Mouse (Mus musculus): ENCODE measurements around the gene Iapp. TPM values are rescaled to one million over a fixed set of nuclear protein-coding genes. Genes with fewer than 3 reads are reported as not detected.
"Not testable (repeated sequence)": the region's sequence is repeated elsewhere in the genome, so short reads cannot be mapped to it uniquely, and the experiment has no call there.

Iapp gene
- not detected in 2 replicates for polyA plus RNA-seq (2012; rRNA removed)

DNA sequence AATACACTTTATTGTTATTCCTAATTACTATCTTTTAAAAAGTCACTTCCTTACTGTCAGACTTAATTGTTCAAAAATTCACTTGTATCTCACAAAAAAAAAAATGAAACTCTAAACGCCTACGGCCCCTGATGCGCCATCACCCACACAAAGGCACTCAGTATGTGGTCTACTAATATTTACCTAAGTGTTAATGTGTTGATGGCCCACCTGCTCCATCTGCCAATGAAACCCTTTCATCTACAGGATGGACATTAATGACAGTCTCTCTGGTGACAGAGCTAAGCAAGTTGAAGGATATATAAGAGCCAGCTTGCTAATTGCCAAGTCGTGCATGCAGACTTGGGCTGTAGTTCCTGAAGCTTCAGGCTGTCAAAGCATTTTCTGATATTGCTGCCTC lies at the start of gene Iapp:
Iapp (plus strand) TSS at position 326 of the 400 bp plus-strand sequence.
- no peak within 1 kb of the TSS for H3K27ac ChIP-seq (ENCODE audit: insufficient read depth, low read length)
- H3K4me1 ChIP-seq (ENCODE audit: control insufficient read depth, insufficient read depth, low read length) = no peaks in the 10 kb centered on the region
- no peak for TF ChIP-seq CTCF (IDR thresholded peaks at IDR 0.05; ENCODE audit: extremely low read depth, insufficient read depth, low read length)
- no peak for TF ChIP-seq POLR2A (IDR thresholded peaks at IDR 0.05; ENCODE audit: extremely low read depth, insufficient read depth, low read length)
- no peak within 1 kb of the TSS for H3K4me3 ChIP-seq (ENCODE audit: insufficient read depth, low read length)

GRCm38 (mm10) chr6:142250738-142251307 lies 47.4 kb upstream of the Iapp start:
- not testable (repeated sequence) for H3K4me1 ChIP-seq (ENCODE audit: control insufficient read depth, insufficient read depth, low read length); H3K27ac ChIP-seq (ENCODE audit: insufficient read depth, low read length); H3K4me3 ChIP-seq (ENCODE audit: insufficient read depth, low read length)

DNA sequence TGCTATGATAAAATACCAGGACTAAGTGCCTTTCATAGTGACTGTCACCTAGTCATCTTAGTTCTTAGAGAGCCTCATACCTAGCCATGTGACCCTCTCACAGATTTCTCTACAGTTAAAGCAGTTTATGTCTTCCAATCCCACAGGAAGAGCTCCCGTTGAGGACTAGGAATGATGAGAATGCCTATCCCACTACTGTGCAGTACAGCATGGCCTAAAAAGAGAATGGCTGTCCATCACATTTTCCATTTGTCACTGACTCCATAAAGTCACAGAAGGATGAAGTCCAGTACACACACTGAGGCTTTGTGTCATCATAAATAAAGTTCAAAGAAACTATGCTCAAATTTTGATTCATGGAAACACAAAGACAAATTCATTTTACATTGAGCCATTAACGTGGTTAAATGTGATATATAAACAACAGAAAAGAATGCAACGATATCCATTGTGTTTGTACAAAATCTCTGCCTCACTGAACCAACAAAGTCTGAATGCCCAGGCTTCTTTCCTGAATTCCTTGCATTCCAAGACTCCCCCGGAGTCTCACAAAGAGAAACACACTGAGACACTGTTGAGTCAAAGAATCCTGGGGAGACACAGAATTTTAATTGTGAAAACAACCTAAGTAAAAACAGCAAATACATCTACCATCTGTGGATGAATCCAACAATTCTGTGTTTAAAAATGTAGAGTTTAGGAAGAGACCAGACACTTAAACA lies 22.3 kb upstream of the Iapp start:
- H3K27ac ChIP-seq (ENCODE audit: insufficient read depth, low read length) = no peak overlapping the region
- no peak overlapping the region for H3K4me3 ChIP-seq (ENCODE audit: insufficient read depth, low read length)
- TF ChIP-seq POLR2A (IDR thresholded peaks at IDR 0.05; ENCODE audit: extremely low read depth, insufficient read depth, low read length) (no peak), CTCF (IDR thresholded peaks at IDR 0.05; ENCODE audit: extremely low read depth, insufficient read depth, low read length) (no peak)
- no peaks in the 10 kb centered on the region for H3K4me1 ChIP-seq (ENCODE audit: control insufficient read depth, insufficient read depth, low read length)

DNA sequence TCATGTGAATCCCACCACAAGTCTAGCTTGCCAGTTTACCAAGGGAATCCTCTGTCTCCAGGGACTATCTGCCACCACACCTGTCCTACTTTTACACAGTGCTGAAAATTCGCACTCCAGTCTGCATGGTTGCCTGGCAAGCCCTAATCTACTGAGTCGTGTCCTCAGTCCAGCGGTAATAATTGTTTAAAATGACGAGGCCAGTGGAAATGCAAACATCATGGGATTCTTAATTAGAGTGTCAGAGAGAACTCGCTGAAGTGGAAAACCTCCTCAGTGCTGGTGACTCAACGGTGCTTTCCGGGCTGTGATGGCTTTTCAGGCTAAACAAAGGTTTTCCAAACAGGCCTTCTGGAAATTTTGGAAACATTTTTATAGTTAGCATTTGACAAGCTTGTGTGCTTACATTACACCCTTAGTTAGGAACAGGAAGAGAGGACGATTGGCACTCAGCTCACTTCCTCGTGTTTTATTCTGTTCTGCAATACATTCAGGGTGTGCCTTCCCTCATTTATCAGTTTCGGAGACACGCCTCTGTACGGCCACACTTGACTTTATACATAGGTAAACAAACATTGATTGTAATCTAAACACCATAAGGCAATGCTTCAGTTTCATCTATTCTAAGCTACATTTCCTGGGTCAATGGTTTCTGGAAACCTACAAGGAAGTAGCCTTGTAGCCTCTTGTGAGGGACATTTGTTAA lies 8.7 kb upstream of the Iapp start:
- no peaks in the 10 kb centered on the region for H3K4me1 ChIP-seq (ENCODE audit: control insufficient read depth, insufficient read depth, low read length)
- no peak overlapping the region for H3K4me3 ChIP-seq (ENCODE audit: insufficient read depth, low read length)
- H3K27ac ChIP-seq (ENCODE audit: insufficient read depth, low read length) = no peak overlapping the region
- TF ChIP-seq CTCF (IDR thresholded peaks at IDR 0.05; ENCODE audit: extremely low read depth, insufficient read depth, low read length) (no peak), POLR2A (IDR thresholded peaks at IDR 0.05; ENCODE audit: extremely low read depth, insufficient read depth, low read length) (no peak)

DNA sequence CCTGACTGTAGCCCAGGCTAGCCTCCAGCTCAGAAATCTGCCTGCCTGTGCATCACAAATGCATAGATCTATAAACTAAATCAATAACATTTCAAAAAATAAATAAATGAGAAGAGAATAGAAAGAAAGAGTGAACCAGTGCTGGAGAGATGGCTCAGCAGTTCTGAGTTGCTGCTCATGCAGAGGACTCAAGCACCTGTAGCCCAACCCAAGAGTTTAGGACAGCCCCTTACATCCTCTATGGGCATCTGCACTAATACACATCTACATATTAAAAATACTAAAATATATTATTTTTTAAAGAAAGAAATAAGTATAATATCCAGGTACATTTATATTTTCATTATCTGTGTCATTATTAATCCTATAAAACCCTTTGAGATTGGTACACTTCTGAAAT lies 6.9 kb downstream of the Iapp start:
- Histone ChIP-seq H3K27ac (ENCODE audit: insufficient read depth, low read length) (no peak overlapping the region), H3K4me1 (ENCODE audit: control insufficient read depth, insufficient read depth, low read length) (no peaks in the 10 kb centered on the region), H3K4me3 (ENCODE audit: insufficient read depth, low read length) (no peak overlapping the region)
- TF ChIP-seq CTCF (IDR thresholded peaks at IDR 0.05; ENCODE audit: extremely low read depth, insufficient read depth, low read length) (no peak), POLR2A (IDR thresholded peaks at IDR 0.05; ENCODE audit: extremely low read depth, insufficient read depth, low read length) (no peak)

- TF ChIP-seq POLR2A (IDR thresholded peaks at IDR 0.05; ENCODE audit: extremely low read depth, insufficient read depth, low read length) = no peak
- no peak for TF ChIP-seq CTCF (IDR thresholded peaks at IDR 0.05; ENCODE audit: extremely low read depth, insufficient read depth, low read length)
- Histone ChIP-seq H3K4me1 (ENCODE audit: control insufficient read depth, insufficient read depth, low read length) (no peaks in the 10 kb centered on the region), H3K4me3 (ENCODE audit: insufficient read depth, low read length) (no peak overlapping the region), H3K27ac (ENCODE audit: insufficient read depth, low read length) (no peak overlapping the region)
Measured at GRCm38 (mm10) chr6:142314285-142314684, 16.1 kb downstream of the Iapp start.

DNA sequence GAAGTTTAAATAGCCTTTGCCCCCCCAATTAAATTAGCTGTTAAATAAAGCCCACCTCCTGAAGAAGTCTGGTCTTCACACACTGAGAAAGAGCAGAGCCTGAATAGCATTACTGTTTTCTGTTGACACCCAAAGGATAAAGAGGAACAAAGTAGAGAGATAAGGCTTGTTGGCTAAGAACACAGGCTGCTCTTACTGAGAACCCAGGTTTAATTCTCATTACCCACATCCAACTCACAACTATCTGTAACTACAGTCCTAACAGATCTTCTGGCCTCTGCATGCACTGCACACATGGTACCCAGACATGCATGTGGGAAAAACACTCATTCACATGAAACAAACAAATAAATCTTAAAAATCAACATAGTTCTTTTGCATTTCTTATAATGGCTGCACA lies 18.9 kb downstream of the Iapp start:
- no peak overlapping the region for H3K27ac ChIP-seq (ENCODE audit: insufficient read depth, low read length)
- H3K4me3 ChIP-seq (ENCODE audit: insufficient read depth, low read length) = no peak overlapping the region
- no peaks in the 10 kb centered on the region for H3K4me1 ChIP-seq (ENCODE audit: control insufficient read depth, insufficient read depth, low read length)
- TF ChIP-seq CTCF (IDR thresholded peaks at IDR 0.05; ENCODE audit: extremely low read depth, insufficient read depth, low read length) (no peak), POLR2A (IDR thresholded peaks at IDR 0.05; ENCODE audit: extremely low read depth, insufficient read depth, low read length) (no peak)

GRCm38 (mm10) chr6:142322881-142323280 lies 24.7 kb downstream of the Iapp start, which contains the start of gene Slco1a5:
TSS of gene Slco1a5 (minus strand) at chr6:142322981.
- no peak for TF ChIP-seq POLR2A (IDR thresholded peaks at IDR 0.05; ENCODE audit: extremely low read depth, insufficient read depth, low read length)
- no peak for TF ChIP-seq CTCF (IDR thresholded peaks at IDR 0.05; ENCODE audit: extremely low read depth, insufficient read depth, low read length)
- no peaks in the 10 kb centered on the region; the same call in 1 of the 2 replicates for H3K4me1 ChIP-seq (ENCODE audit: control insufficient read depth, insufficient read depth, low read length)
- no peak within 1 kb of the TSS for H3K4me3 ChIP-seq (ENCODE audit: insufficient read depth, low read length)
- no peak within 1 kb of the TSS for H3K27ac ChIP-seq (ENCODE audit: insufficient read depth, low read length)

GRCm38 (mm10) chr6:142326598-142326997 lies 28.4 kb downstream of the Iapp start:
- Histone ChIP-seq H3K4me3 (ENCODE audit: insufficient read depth, low read length) (no peak overlapping the region), H3K4me1 (ENCODE audit: control insufficient read depth, insufficient read depth, low read length) (no peaks in the 10 kb centered on the region; the same call in 1 of the 2 replicates), H3K27ac (ENCODE audit: insufficient read depth, low read length) (no peak overlapping the region)
- TF ChIP-seq POLR2A (IDR thresholded peaks at IDR 0.05; ENCODE audit: extremely low read depth, insufficient read depth, low read length) = no peak
- no peak for TF ChIP-seq CTCF (IDR thresholded peaks at IDR 0.05; ENCODE audit: extremely low read depth, insufficient read depth, low read length)

- Histone ChIP-seq H3K4me1 (ENCODE audit: control insufficient read depth, insufficient read depth, low read length) (no peaks in the 10 kb centered on the region), H3K4me3 (ENCODE audit: insufficient read depth, low read length) (no peak overlapping the region), H3K27ac (ENCODE audit: insufficient read depth, low read length) (no peak overlapping the region)
- TF ChIP-seq POLR2A (IDR thresholded peaks at IDR 0.05; ENCODE audit: extremely low read depth, insufficient read depth, low read length) (no peak), CTCF (IDR thresholded peaks at IDR 0.05; ENCODE audit: extremely low read depth, insufficient read depth, low read length) (no peak)
Measured at GRCm38 (mm10) chr6:142329201-142329600, 31.0 kb downstream of the Iapp start.

Data from cortical plate, adult 2 months (tissue).